Mouse (Mus musculus): ENCODE measurements around the gene Dbn1. TPM values are rescaled to one million over a fixed set of nuclear protein-coding genes. Genes with fewer than 3 reads are reported as not detected.

The Dbn1 gene
- polyA plus RNA-seq, 1 experiment from 2014 or later: 792 TPM

GRCm38 (mm10) chr13:55500575-55500974 lies 12.7 kb upstream of the Dbn1 start:
- ATAC-seq: no peak
- no peak overlapping the region for H3K4me3 ChIP-seq (replicated peaks; ENCODE audit: low read length)

GRCm38 (mm10) chr13:55498906-55499305 lies 11.0 kb upstream of the Dbn1 start:
- H3K4me3 ChIP-seq (replicated peaks; ENCODE audit: low read length): no peak overlapping the region
- no peak overlapping the region for H3K27ac ChIP-seq (ENCODE audit: low read length)
- H3K27me3 ChIP-seq (replicated peaks; ENCODE audit: control insufficient read depth, insufficient read depth, low read length): no peaks in the 10 kb centered on the region
- H3K9me3 ChIP-seq (ENCODE audit: control insufficient read depth, low read length): no peaks in the 10 kb centered on the region
- WGBS: 53% methylated on average over 11 of the region's 11 CpGs
- ATAC-seq: no peak
- peaks cover 32% of the 10 kb centered on the region for H3K4me1 ChIP-seq (replicated peaks; ENCODE audit: control insufficient read depth, insufficient read depth, low read length)
- H3K9ac ChIP-seq (replicated peaks; ENCODE audit: low read depth, low read length): no peak overlapping the region; the same call in 1 of the 2 replicates
- H3K4me2 ChIP-seq (ENCODE audit: low read length): no peak overlapping the region
- peaks cover 2% of the 10 kb centered on the region; the same call in 1 of the 2 replicates for H3K36me3 ChIP-seq (ENCODE audit: control insufficient read depth, insufficient read depth)

More at GRCm38 (mm10) chr13:55500575-55500974, 12.7 kb upstream of the Dbn1 start:
- H3K4me1 ChIP-seq (replicated peaks; ENCODE audit: control insufficient read depth, insufficient read depth, low read length): peaks cover 18% of the 10 kb centered on the region
- H3K9ac ChIP-seq (replicated peaks; ENCODE audit: low read depth, low read length): no peak overlapping the region
- H3K36me3 ChIP-seq (ENCODE audit: control insufficient read depth, insufficient read depth): peaks cover 2% of the 10 kb centered on the region; the same call in 1 of the 2 replicates
- H3K27me3 ChIP-seq (replicated peaks; ENCODE audit: control insufficient read depth, insufficient read depth, low read length): no peaks in the 10 kb centered on the region
- no peak overlapping the region for H3K27ac ChIP-seq (ENCODE audit: low read length)
- WGBS: 88% methylated on average over 10 of the region's 10 CpGs
- no peak overlapping the region for H3K4me2 ChIP-seq (ENCODE audit: low read length)
- H3K9me3 ChIP-seq (ENCODE audit: control insufficient read depth, low read length): no peaks in the 10 kb centered on the region

GRCm38 (mm10) chr13:55496661-55497060 lies 8.8 kb upstream of the Dbn1 start:
- H3K9me3 ChIP-seq (ENCODE audit: control insufficient read depth, low read length): no peaks in the 10 kb centered on the region
- H3K4me1 ChIP-seq (replicated peaks; ENCODE audit: control insufficient read depth, insufficient read depth, low read length): peaks cover 32% of the 10 kb centered on the region
- H3K9ac ChIP-seq (replicated peaks; ENCODE audit: low read depth, low read length): no peak overlapping the region
- no peak for ATAC-seq
- no peak overlapping the region for H3K4me2 ChIP-seq (ENCODE audit: low read length)
- H3K27ac ChIP-seq (ENCODE audit: low read length): no peak overlapping the region
- H3K27me3 ChIP-seq (replicated peaks; ENCODE audit: control insufficient read depth, insufficient read depth, low read length): no peaks in the 10 kb centered on the region
- WGBS: 87% methylated on average over 6 of the region's 6 CpGs
- H3K4me3 ChIP-seq (replicated peaks; ENCODE audit: low read length): no peak overlapping the region
- peaks cover 2% of the 10 kb centered on the region; the same call in 1 of the 2 replicates for H3K36me3 ChIP-seq (ENCODE audit: control insufficient read depth, insufficient read depth)

- ATAC-seq: peak; percentile 29; the same call in 1 of the 2 replicates
- peaks cover 32% of the 10 kb centered on the region for H3K4me1 ChIP-seq (replicated peaks; ENCODE audit: control insufficient read depth, insufficient read depth, low read length)
- no peak overlapping the region for H3K4me3 ChIP-seq (replicated peaks; ENCODE audit: low read length)
- no peaks in the 10 kb centered on the region for H3K9me3 ChIP-seq (ENCODE audit: control insufficient read depth, low read length)
- peak overlapping the region; percentile 57 for H3K27ac ChIP-seq (ENCODE audit: low read length)
- WGBS: 14% methylated on average over 4 of the region's 4 CpGs
- peaks cover 2% of the 10 kb centered on the region; the same call in 1 of the 2 replicates for H3K36me3 ChIP-seq (ENCODE audit: control insufficient read depth, insufficient read depth)
- no peaks in the 10 kb centered on the region for H3K27me3 ChIP-seq (replicated peaks; ENCODE audit: control insufficient read depth, insufficient read depth, low read length)
- H3K4me2 ChIP-seq (ENCODE audit: low read length): peak overlapping the region; percentile 22
- no peak overlapping the region for H3K9ac ChIP-seq (replicated peaks; ENCODE audit: low read depth, low read length)
Observed at GRCm38 (mm10) chr13:55495702-55496101, 7.8 kb upstream of the Dbn1 start.

GRCm38 (mm10) chr13:55494883-55495621 lies 7.1 kb upstream of the Dbn1 start:
- no peak overlapping the region for H3K4me3 ChIP-seq (replicated peaks; ENCODE audit: low read length)
- H3K4me2 ChIP-seq (ENCODE audit: low read length): peak overlapping the region; percentile 6; the same call in 1 of the 2 replicates
- H3K36me3 ChIP-seq (ENCODE audit: control insufficient read depth, insufficient read depth): peaks cover 2% of the 10 kb centered on the region; the same call in 1 of the 2 replicates
- peak; percentile 76 for ATAC-seq
- H3K9me3 ChIP-seq (ENCODE audit: control insufficient read depth, low read length): no peaks in the 10 kb centered on the region
- WGBS: 13% methylated on average over 18 of the region's 18 CpGs
- no peaks in the 10 kb centered on the region for H3K27me3 ChIP-seq (replicated peaks; ENCODE audit: control insufficient read depth, insufficient read depth, low read length)
- H3K27ac ChIP-seq (ENCODE audit: low read length): peak overlapping the region; percentile 31; the same call in 1 of the 2 replicates
- H3K4me1 ChIP-seq (replicated peaks; ENCODE audit: control insufficient read depth, insufficient read depth, low read length): peaks cover 32% of the 10 kb centered on the region
- H3K9ac ChIP-seq (replicated peaks; ENCODE audit: low read depth, low read length): no peak overlapping the region

GRCm38 (mm10) chr13:55494257-55494656 lies 6.3 kb upstream of the Dbn1 start:
- no peaks in the 10 kb centered on the region for H3K27me3 ChIP-seq (replicated peaks; ENCODE audit: control insufficient read depth, insufficient read depth, low read length)
- WGBS: 29% methylated on average over 2 of the region's 2 CpGs
- H3K4me3 ChIP-seq (replicated peaks; ENCODE audit: low read length): no peak overlapping the region
- H3K4me1 ChIP-seq (replicated peaks; ENCODE audit: control insufficient read depth, insufficient read depth, low read length): peaks cover 32% of the 10 kb centered on the region
- H3K36me3 ChIP-seq (ENCODE audit: control insufficient read depth, insufficient read depth): peaks cover 2% of the 10 kb centered on the region; the same call in 1 of the 2 replicates
- 0 out of 2 replicates have a peak overlapping the region, but pooled peaks have one; percentile 8 for H3K27ac ChIP-seq (ENCODE audit: low read length)
- H3K9ac ChIP-seq (replicated peaks; ENCODE audit: low read depth, low read length): no peak overlapping the region
- peak; percentile 8; the same call in 1 of the 2 replicates for ATAC-seq
- H3K9me3 ChIP-seq (ENCODE audit: control insufficient read depth, low read length): no peaks in the 10 kb centered on the region
- H3K4me2 ChIP-seq (ENCODE audit: low read length): no peak overlapping the region

- H3K9me3 ChIP-seq (ENCODE audit: control insufficient read depth, low read length): no peaks in the 10 kb centered on the region
- peaks cover 48% of the 10 kb centered on the region for H3K4me1 ChIP-seq (replicated peaks; ENCODE audit: control insufficient read depth, insufficient read depth, low read length)
- H3K27ac ChIP-seq (ENCODE audit: low read length): peak overlapping the region; percentile 97
- peak overlapping the region; percentile 98 for H3K9ac ChIP-seq (replicated peaks; ENCODE audit: low read depth, low read length)
- H3K27me3 ChIP-seq (replicated peaks; ENCODE audit: control insufficient read depth, insufficient read depth, low read length): no peaks in the 10 kb centered on the region
- H3K36me3 ChIP-seq (ENCODE audit: control insufficient read depth, insufficient read depth): peaks cover 3% of the 10 kb centered on the region
- H3K4me3 ChIP-seq (replicated peaks; ENCODE audit: low read length): peak overlapping the region; percentile 67
- WGBS: under 1% methylated on average over 23 of the region's 29 CpGs
- peak; percentile 18 for ATAC-seq
- peak overlapping the region; percentile 89 for H3K4me2 ChIP-seq (ENCODE audit: low read length)
Observed at GRCm38 (mm10) chr13:55486916-55487577, 864 bp downstream of the Dbn1 start.

- Histone ChIP-seq H3K4me2 (ENCODE audit: low read length) (peak overlapping the region; percentile 89), H3K36me3 (ENCODE audit: control insufficient read depth, insufficient read depth) (peaks cover 12% of the 10 kb centered on the region), H3K4me1 (replicated peaks; ENCODE audit: control insufficient read depth, insufficient read depth, low read length) (peaks cover 51% of the 10 kb centered on the region), H3K27me3 (replicated peaks; ENCODE audit: control insufficient read depth, insufficient read depth, low read length) (no peaks in the 10 kb centered on the region), H3K9me3 (ENCODE audit: control insufficient read depth, low read length) (no peaks in the 10 kb centered on the region), H3K27ac (ENCODE audit: low read length) (peak overlapping the region; percentile 97), H3K9ac (replicated peaks; ENCODE audit: low read depth, low read length) (peak overlapping the region; percentile 98), H3K4me3 (replicated peaks; ENCODE audit: low read length) (peak overlapping the region; percentile 67)
- ATAC-seq: no peak
- WGBS: 19% methylated on average over 14 of the region's 14 CpGs
Observed at GRCm38 (mm10) chr13:55486029-55486794, 1.7 kb downstream of the Dbn1 start.
